Mouse (Mus musculus): ENCODE data around the gene Magea2.
"Not testable (repeated sequence)": the region's sequence is repeated elsewhere in the genome, so short reads cannot be mapped to it uniquely, and the experiment has no call there.

Magea2 gene

GRCm38 (mm10) chrX:155093566-155093965, at the start of gene Magea2:
Gene Magea2, minus strand, starts transcription at chrX:155093666.
- not testable (repeated sequence) for DNase-seq

- not testable (repeated sequence) for DNase-seq
Observed at GRCm38 (mm10) chrX:155128312-155128711, 34.8 kb upstream of the Magea2 start, which contains the start of gene Cldn34b2. Gene Cldn34b2, minus strand, starts transcription at chrX:155128412.

GRCm38 (mm10) chrX:155098024-155098423, 4.6 kb upstream of the Magea2 start:
- no peak for DNase-seq

- DNase-seq = not testable (repeated sequence)
Observed at GRCm38 (mm10) chrX:155089693-155090092, 3.8 kb downstream of the Magea2 start, which contains the start of gene Magea1. Gene Magea1, minus strand, starts transcription at chrX:155089793.

GRCm38 (mm10) chrX:155063045-155063444, 30.4 kb downstream of the Magea2 start, which contains the start of gene Magea5:
Gene Magea5, minus strand, starts transcription at chrX:155063145.
- DNase-seq = not testable (repeated sequence)

- DNase-seq = not testable (repeated sequence)
Observed at GRCm38 (mm10) chrX:154995750-154996149, 97.7 kb downstream of the Magea2 start, which contains the start of gene Magea8. Gene Magea8, minus strand, starts transcription at chrX:154995850.

Data from lung, postnatal 4 days (tissue).